Mouse (Mus musculus): ENCODE results near the gene Mlxip.

GRCm38 (mm10) chr5:123439941-123440340 lies 45.3 kb downstream of the Mlxip start:
- TF ChIP-seq POLR2A (IDR thresholded peaks at IDR 0.05; ENCODE audit: borderline replicate concordance, extremely low read depth, insufficient read depth, insufficient read length, poor library complexity, severe bottlenecking) (no peak), CTCF (IDR thresholded peaks at IDR 0.05; ENCODE audit: borderline replicate concordance, extremely low read depth, insufficient read depth, insufficient read length) (peak; percentile 40; the same call in 1 of the 2 replicates)
